Mouse (Mus musculus) spleen, postnatal 10 days (tissue): ENCODE results near the gene Olfr774.
"Not testable (repeated sequence)": the region's sequence is repeated elsewhere in the genome, so short reads cannot be mapped to it uniquely, and the experiment has no call there.

Experiments used
- DNase-seq, 2 experiments: peaks; one replicate each; pipeline ENCODE4 v3.0.0; 2021 to 2022; ENCODE audit warnings: low spot score in 2 of 2

The Olfr774 gene

DNA sequence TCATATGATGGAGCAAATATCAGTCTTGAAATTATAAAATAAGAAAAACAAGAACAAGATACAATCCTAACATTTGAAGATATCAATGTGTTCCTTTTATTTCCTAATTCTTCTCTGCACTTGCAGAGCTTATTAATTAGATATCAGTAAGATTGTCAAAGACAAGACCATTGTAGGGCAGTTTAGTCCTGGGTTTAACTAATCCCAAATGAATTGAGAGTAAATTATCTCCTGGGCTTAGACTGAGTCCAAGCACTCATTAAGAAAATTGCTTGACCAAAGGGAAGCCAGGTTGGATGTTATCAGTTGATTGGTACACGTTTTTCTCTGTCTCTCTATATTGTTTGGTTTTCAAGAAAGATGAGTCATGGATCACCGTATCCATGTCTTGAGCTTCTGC, at the start of gene Olfr774:
Gene Olfr774 (plus strand): TSS at position 301 of the 400 bp plus-strand sequence.
- DNase-seq: no peak

- DNase-seq: not testable (repeated sequence)
Observed at GRCm38 (mm10) chr10:129187319-129187718, 48.7 kb upstream of the Olfr774 start, which contains the start of gene Olfr773. TSS of gene Olfr773 (minus strand) at chr10:129187419.

DNA sequence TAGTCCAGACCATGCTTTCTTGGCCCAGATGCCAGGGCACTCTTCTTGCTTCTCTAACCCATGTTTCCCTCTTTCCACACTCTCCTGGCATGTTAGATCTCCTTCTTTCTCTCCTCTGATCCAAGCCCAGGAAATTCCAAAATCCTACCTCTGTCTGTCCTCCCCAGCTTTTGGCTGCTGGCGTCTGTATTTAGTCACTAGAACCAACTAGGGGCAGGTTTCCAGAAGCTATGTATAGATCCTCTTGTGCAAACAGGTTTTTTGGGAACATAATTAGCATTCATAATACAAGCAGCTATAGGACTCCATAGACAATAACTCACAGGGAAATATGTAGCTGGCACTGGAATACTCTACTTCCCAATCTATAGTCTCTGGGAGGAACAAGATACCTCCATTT, 5.3 kb upstream of the Olfr774 start:
- DNase-seq: no peak

DNA sequence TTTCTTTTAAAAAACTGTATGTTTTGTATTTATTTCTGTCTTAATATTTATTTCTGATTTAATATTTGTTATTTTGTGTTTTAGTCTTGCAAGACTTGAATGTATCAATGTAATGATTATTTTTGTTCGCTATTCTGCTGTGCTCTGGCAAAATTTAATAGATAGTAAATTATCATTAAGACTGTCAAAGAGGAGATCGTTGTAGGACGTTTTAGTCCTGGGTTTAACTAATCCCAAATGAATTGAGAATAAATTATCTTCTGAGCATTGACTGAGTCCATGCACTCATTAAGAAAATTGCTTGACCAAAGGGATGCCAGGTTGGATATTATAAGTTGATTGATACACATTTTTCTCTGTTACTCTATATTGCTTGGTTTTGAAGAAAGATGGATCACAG, 12.1 kb downstream of the Olfr774 start, which contains the start of gene Olfr775:
Gene Olfr775 (plus strand): TSS at position 301 of the 400 bp plus-strand sequence.
- no peak for DNase-seq

GRCm38 (mm10) chr10:129258827-129259226, 22.8 kb downstream of the Olfr774 start, which contains the start of gene Olfr776:
TSS of gene Olfr776 (plus strand) at chr10:129259127.
- DNase-seq: no peak

- no peak for DNase-seq
Observed at GRCm38 (mm10) chr10:129271081-129271535, 35.1 kb downstream of the Olfr774 start, which contains the start of gene Olfr777. TSS of gene Olfr777 (minus strand) at chr10:129271485.
